Mouse (Mus musculus) limb, embryonic 12.5 days (tissue): ENCODE results near the gene Mpnd. TPM values are rescaled to one million over a fixed set of nuclear protein-coding genes. Genes with fewer than 3 reads are reported as not detected.

Experiments used
- ATAC-seq: fragments of 200-750 bp; cut with Nextera tagmentation; 2 replicates; pipeline ENCODE4 v1.8.0; 2017; ENCODE audit warnings: low read depth, moderate TSS enrichment; ENCODE audit not compliant: insufficient number of reproducible peaks, insufficient read depth, low FRiP score, low TSS enrichment
- H3K27ac ChIP-seq: fragments of 300-500 bp; sonication (generic); 2 replicates; pipeline ENCODE4 v1.5.1; 2016; ENCODE audit warnings: mild to moderate bottlenecking, moderate library complexity
- H3K27me3 ChIP-seq: fragments of 300-500 bp; sonication (generic); 2 replicates; pipeline ENCODE4 v1.6.1; 2016; ENCODE audit warnings: mild to moderate bottlenecking, moderate library complexity
- H3K36me3 ChIP-seq: fragments of 300-500 bp; sonication (generic); 2 replicates; pipeline ENCODE4 v1.6.1; 2016; ENCODE audit warnings: mild to moderate bottlenecking, moderate library complexity
- H3K4me1 ChIP-seq: fragments of 300-500 bp; sonication (generic); replicated peaks from 2 replicates; pipeline ENCODE4 v1.6.1; 2016
- H3K4me2 ChIP-seq: fragments of 300-500 bp; sonication (generic); 2 replicates; pipeline ENCODE4 v1.6.1; 2016; ENCODE audit warnings: mild to moderate bottlenecking, moderate library complexity
- H3K4me3 ChIP-seq: fragments of 300-500 bp; sonication (generic); replicated peaks from 2 replicates; pipeline ENCODE4 v1.5.1; 2016; ENCODE audit warnings: mild to moderate bottlenecking
- H3K9ac ChIP-seq: fragments of 300-500 bp; sonication (generic); replicated peaks from 2 replicates; pipeline ENCODE4 v1.6.1; 2016; ENCODE audit warnings: mild to moderate bottlenecking, moderate library complexity
- H3K9me3 ChIP-seq: fragments of 300-500 bp; sonication (generic); 2 replicates; pipeline ENCODE4 v1.6.1; 2016; ENCODE audit warnings: mild to moderate bottlenecking, moderate library complexity
- WGBS: fragments of 180-500 bp; shearing (Covaris S2); methylation state at CpG from one replicate; pipeline ENCODE4 v1.1.7; 2016; 5-methylcytosine and 5-hydroxymethylcytosine counted together
- polyA plus RNA-seq: library from polyadenylated mRNA; unstranded; fragments of >200 nt; fragmentation: Nextera tagmentation; extraction: Ambion mirVana; gene quantifications from 2 replicates; pipeline ENCODE4 v1.2.1, GENCODE M21; 2016

Gene Mpnd
- polyA plus RNA-seq, 1 experiment from 2014 or later, result 169 TPM

GRCm38 (mm10) chr17:56021161-56021910 lies 15.8 kb downstream of the Mpnd start:
- Histone ChIP-seq H3K4me2 (no peak overlapping the region), H3K36me3 (peaks cover 91% of the 10 kb centered on the region), H3K9ac (no peak overlapping the region), H3K9me3 (no peaks in the 10 kb centered on the region), H3K4me3 (no peak overlapping the region), H3K4me1 (peaks cover 3% of the 10 kb centered on the region; the same call in 1 of the 2 replicates), H3K27ac (peak overlapping the region; percentile 35), H3K27me3 (no peaks in the 10 kb centered on the region)
- 84% methylated on average over 4 of the region's 4 CpGs for WGBS
- no peak for ATAC-seq

- no peak overlapping the region for H3K27ac ChIP-seq
- H3K4me1 ChIP-seq, result peaks cover 13% of the 10 kb centered on the region; the same call in 1 of the 2 replicates
- peaks cover 88% of the 10 kb centered on the region for H3K36me3 ChIP-seq
- no peak overlapping the region for H3K9ac ChIP-seq
- WGBS, result 42% methylated on average over 2 of the region's 2 CpGs
- no peaks in the 10 kb centered on the region for H3K9me3 ChIP-seq
- H3K4me3 ChIP-seq, result no peak overlapping the region
- H3K27me3 ChIP-seq, result no peaks in the 10 kb centered on the region
- H3K4me2 ChIP-seq, result no peak overlapping the region
- ATAC-seq, result no peak
Measured at GRCm38 (mm10) chr17:56022131-56022988, 16.8 kb downstream of the Mpnd start.

- Histone ChIP-seq H3K27me3 (no peaks in the 10 kb centered on the region), H3K9ac (no peak overlapping the region), H3K4me2 (no peak overlapping the region), H3K9me3 (no peaks in the 10 kb centered on the region), H3K27ac (no peak overlapping the region), H3K36me3 (peaks cover 88% of the 10 kb centered on the region), H3K4me1 (peaks cover 18% of the 10 kb centered on the region; the same call in 1 of the 2 replicates), H3K4me3 (no peak overlapping the region)
- ATAC-seq, result no peak
- WGBS, result 84% methylated on average over 4 of the region's 4 CpGs
Measured at GRCm38 (mm10) chr17:56022989-56023290, 17.4 kb downstream of the Mpnd start.

- Histone ChIP-seq H3K4me2 (no peak overlapping the region), H3K9ac (no peak overlapping the region), H3K36me3 (peaks cover 88% of the 10 kb centered on the region), H3K27ac (no peak overlapping the region), H3K9me3 (no peaks in the 10 kb centered on the region), H3K27me3 (no peaks in the 10 kb centered on the region), H3K4me3 (no peak overlapping the region), H3K4me1 (peaks cover 18% of the 10 kb centered on the region; the same call in 1 of the 2 replicates)
- ATAC-seq, result no peak
- WGBS, result 86% methylated on average over 5 of the region's 5 CpGs
Measured at GRCm38 (mm10) chr17:56023386-56023785, 17.9 kb downstream of the Mpnd start.

GRCm38 (mm10) chr17:56024476-56024875 lies 19.0 kb downstream of the Mpnd start:
- H3K4me2 ChIP-seq, result no peak overlapping the region
- H3K27me3 ChIP-seq, result no peaks in the 10 kb centered on the region
- no peaks in the 10 kb centered on the region for H3K9me3 ChIP-seq
- no peak for ATAC-seq
- H3K9ac ChIP-seq, result no peak overlapping the region
- H3K27ac ChIP-seq, result 0 out of 2 replicates have a peak overlapping the region, but pooled peaks have one; percentile 23
- WGBS, result 71% methylated on average over 2 of the region's 2 CpGs
- H3K4me3 ChIP-seq, result no peak overlapping the region
- H3K36me3 ChIP-seq, result peaks cover 88% of the 10 kb centered on the region
- peaks cover 18% of the 10 kb centered on the region; the same call in 1 of the 2 replicates for H3K4me1 ChIP-seq

GRCm38 (mm10) chr17:56024931-56025330 lies 19.4 kb downstream of the Mpnd start:
- Histone ChIP-seq H3K4me2 (no peak overlapping the region), H3K9me3 (no peaks in the 10 kb centered on the region), H3K36me3 (peaks cover 88% of the 10 kb centered on the region), H3K27ac (no peak overlapping the region), H3K9ac (no peak overlapping the region), H3K4me1 (peaks cover 18% of the 10 kb centered on the region; the same call in 1 of the 2 replicates), H3K4me3 (no peak overlapping the region), H3K27me3 (no peaks in the 10 kb centered on the region)
- WGBS, result 78% methylated on average over 5 of the region's 5 CpGs
- no peak for ATAC-seq

GRCm38 (mm10) chr17:56026303-56026702 lies 20.8 kb downstream of the Mpnd start:
- Histone ChIP-seq H3K4me3 (no peak overlapping the region), H3K36me3 (peaks cover 84% of the 10 kb centered on the region), H3K4me2 (no peak overlapping the region), H3K9ac (no peak overlapping the region), H3K27ac (no peak overlapping the region), H3K4me1 (peaks cover 18% of the 10 kb centered on the region), H3K27me3 (no peaks in the 10 kb centered on the region), H3K9me3 (no peaks in the 10 kb centered on the region)
- no peak for ATAC-seq
- 83% methylated on average over 1 of the region's 1 CpGs for WGBS

- peaks cover 81% of the 10 kb centered on the region for H3K36me3 ChIP-seq
- 31% methylated on average over 1 of the region's 1 CpGs for WGBS
- H3K4me2 ChIP-seq, result no peak overlapping the region
- H3K9ac ChIP-seq, result no peak overlapping the region
- no peaks in the 10 kb centered on the region for H3K27me3 ChIP-seq
- no peak for ATAC-seq
- H3K27ac ChIP-seq, result no peak overlapping the region
- H3K4me1 ChIP-seq, result peaks cover 18% of the 10 kb centered on the region
- H3K4me3 ChIP-seq, result no peak overlapping the region
- no peaks in the 10 kb centered on the region for H3K9me3 ChIP-seq
Measured at GRCm38 (mm10) chr17:56026881-56027280, 21.4 kb downstream of the Mpnd start.

GRCm38 (mm10) chr17:56027801-56028441 lies 22.4 kb downstream of the Mpnd start:
- ATAC-seq, result no peak
- WGBS, result 86% methylated on average over 5 of the region's 5 CpGs
- Histone ChIP-seq H3K36me3 (peaks cover 82% of the 10 kb centered on the region), H3K9ac (no peak overlapping the region), H3K9me3 (no peaks in the 10 kb centered on the region), H3K4me1 (peaks cover 26% of the 10 kb centered on the region; the same call in 1 of the 2 replicates), H3K4me3 (no peak overlapping the region), H3K27ac (no peak overlapping the region), H3K4me2 (no peak overlapping the region), H3K27me3 (no peaks in the 10 kb centered on the region)

- no peaks in the 10 kb centered on the region for H3K9me3 ChIP-seq
- H3K4me2 ChIP-seq, result no peak overlapping the region
- no peak for ATAC-seq
- no peak overlapping the region for H3K4me3 ChIP-seq
- no peak overlapping the region for H3K27ac ChIP-seq
- 89% methylated on average over 9 of the region's 9 CpGs for WGBS
- H3K9ac ChIP-seq, result no peak overlapping the region
- H3K4me1 ChIP-seq, result peaks cover 38% of the 10 kb centered on the region
- no peaks in the 10 kb centered on the region for H3K27me3 ChIP-seq
- H3K36me3 ChIP-seq, result peaks cover 81% of the 10 kb centered on the region
Measured at GRCm38 (mm10) chr17:56030238-56030870, 24.8 kb downstream of the Mpnd start.

GRCm38 (mm10) chr17:56030919-56031318 lies 25.4 kb downstream of the Mpnd start:
- H3K36me3 ChIP-seq, result peaks cover 77% of the 10 kb centered on the region
- H3K9ac ChIP-seq, result no peak overlapping the region
- ATAC-seq, result no peak
- H3K9me3 ChIP-seq, result no peaks in the 10 kb centered on the region
- peaks cover 40% of the 10 kb centered on the region for H3K4me1 ChIP-seq
- H3K27ac ChIP-seq, result no peak overlapping the region
- H3K4me3 ChIP-seq, result no peak overlapping the region
- no peak overlapping the region for H3K4me2 ChIP-seq
- 71% methylated on average over 5 of the region's 5 CpGs for WGBS
- H3K27me3 ChIP-seq, result no peaks in the 10 kb centered on the region
